Mouse (Mus musculus) small intestine, adult 2 months (tissue): ENCODE measurements around the gene Cdc20.

Experiments
- CTCF ChIP-seq: fragments of 200-500 bp; IDR thresholded peaks from 2 replicates; pipeline ENCODE4 v1.5.1; 2012; ENCODE audit warnings: low read depth, mild to moderate bottlenecking, control low read depth, inconsistent platforms, low read length, moderate library complexity, mixed read lengths; ENCODE audit not compliant: insufficient replicate concordance, insufficient read length; ENCODE audit errors: extremely low read depth
- POLR2A ChIP-seq: fragments of 200-500 bp; IDR thresholded peaks from 2 replicates; pipeline ENCODE4 v1.6.1; 2012; ENCODE audit warnings: low read depth, mild to moderate bottlenecking, control low read depth, inconsistent platforms, low read length, moderate library complexity

- TF ChIP-seq CTCF = no peak
- TF ChIP-seq POLR2A = no peak
Observed at GRCm38 (mm10) chr4:118471281-118471680, 34.1 kb upstream of the Cdc20 start.
